Mouse (Mus musculus) midbrain, embryonic 11.5 days (tissue): ENCODE measurements around the gene St3gal3. TPM values are rescaled to one million over a fixed set of nuclear protein-coding genes. Genes with fewer than 3 reads are reported as not detected.

Experiments
- ATAC-seq: fragments of 200-750 bp; cut with Nextera tagmentation; 2 replicates; pipeline ENCODE4 v1.8.0; 2017; ENCODE audit warnings: moderate TSS enrichment, moderate library complexity; ENCODE audit not compliant: low FRiP score
- DNase-seq: peaks from one replicate; pipeline ENCODE4 v3.0.0; 2015; ENCODE audit warnings: low spot score; ENCODE audit errors: missing footprints
- H3K27ac ChIP-seq: fragments of 300-500 bp; sonication (generic); 2 replicates; pipeline ENCODE4 v1.5.1; 2014; ENCODE audit warnings: low read depth, low read length
- H3K27me3 ChIP-seq: fragments of 300-500 bp; sonication (generic); 2 replicates; pipeline ENCODE4 v1.6.1; 2014; ENCODE audit warnings: mild to moderate bottlenecking, low read length, moderate library complexity, mixed read lengths; ENCODE audit not compliant: control insufficient read depth, insufficient read depth
- H3K36me3 ChIP-seq: fragments of 300-500 bp; sonication (generic); 2 replicates; pipeline ENCODE4 v1.6.1; 2014; ENCODE audit warnings: mild to moderate bottlenecking, low read length, moderate library complexity, mixed read lengths; ENCODE audit not compliant: control insufficient read depth, insufficient read depth
- H3K4me1 ChIP-seq: fragments of 300-500 bp; sonication (generic); 2 replicates; pipeline ENCODE4 v1.6.1; 2014; ENCODE audit warnings: low read length; ENCODE audit not compliant: control insufficient read depth, insufficient read depth
- H3K4me2 ChIP-seq: fragments of 300-500 bp; sonication (generic); 2 replicates; pipeline ENCODE4 v1.6.1; 2014; ENCODE audit warnings: mild to moderate bottlenecking, moderate library complexity
- H3K4me3 ChIP-seq: fragments of 300-500 bp; sonication (generic); 2 replicates; pipeline ENCODE4 v1.5.1; 2014; ENCODE audit warnings: low read depth, low read length
- H3K9ac ChIP-seq: fragments of 300-500 bp; sonication (generic); 2 replicates; pipeline ENCODE4 v1.6.1; 2014; ENCODE audit warnings: low read length
- H3K9me3 ChIP-seq: fragments of 300-500 bp; sonication (generic); 2 replicates; pipeline ENCODE4 v1.6.1; 2016; ENCODE audit warnings: low read length; ENCODE audit not compliant: control insufficient read depth
- WGBS: fragments of 180-500 bp; shearing (Covaris S2); extraction: QIAGEN DNeasy Blood & Tissue Kit; methylation state at CpG from one replicate; pipeline ENCODE4 v1.1.7; 2014; 5-methylcytosine and 5-hydroxymethylcytosine counted together
- polyA plus RNA-seq: library from polyadenylated mRNA; unstranded; fragments of >200 nt; fragmentation: Nextera tagmentation; extraction: Ambion mirVana; gene quantifications from 2 replicates; pipeline ENCODE4 v1.2.1, GENCODE M21; 2014

The St3gal3 gene
- polyA plus RNA-seq, 1 experiment from 2014 or later: 5.7 TPM

GRCm38 (mm10) chr4:118015636-118016035 is 119.1 kb downstream of the St3gal3 start:
- Histone ChIP-seq H3K9me3 (no peaks in the 10 kb centered on the region), H3K27me3 (no peaks in the 10 kb centered on the region), H3K27ac (no peak overlapping the region), H3K4me1 (peaks cover 2% of the 10 kb centered on the region; the same call in 1 of the 2 replicates), H3K4me2 (no peak overlapping the region), H3K4me3 (no peak overlapping the region), H3K9ac (no peak overlapping the region), H3K36me3 (no peaks in the 10 kb centered on the region)
- ATAC-seq: peak; percentile 33; the same call in 1 of the 2 replicates
- DNase-seq: peak; percentile 54
- WGBS: 68% methylated on average over 6 of the region's 6 CpGs

DNA sequence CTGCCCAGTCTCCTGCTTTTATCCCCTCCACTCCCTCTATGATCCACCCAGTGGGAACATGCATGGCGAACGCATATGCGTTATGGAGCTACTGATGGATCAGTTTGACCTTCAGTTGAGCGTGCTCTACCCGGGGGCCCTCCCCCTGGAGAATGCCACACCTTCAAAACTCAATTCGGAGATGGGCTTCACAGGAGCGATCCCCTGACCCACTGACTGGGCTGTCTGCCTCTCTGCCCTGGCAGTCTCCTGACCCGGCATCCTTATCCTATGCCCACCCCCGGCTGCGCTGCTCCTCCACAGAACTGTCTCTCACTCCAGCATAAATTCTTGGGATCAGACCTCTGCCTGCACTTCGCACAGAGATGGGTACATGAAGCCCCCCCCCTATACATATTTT is 119.6 kb downstream of the St3gal3 start:
- H3K4me3 ChIP-seq: no peak overlapping the region
- peak; percentile 56 for DNase-seq
- no peak for ATAC-seq
- no peak overlapping the region for H3K27ac ChIP-seq
- no peaks in the 10 kb centered on the region for H3K27me3 ChIP-seq
- H3K4me2 ChIP-seq: no peak overlapping the region
- H3K4me1 ChIP-seq: peaks cover 2% of the 10 kb centered on the region; the same call in 1 of the 2 replicates
- WGBS: 96% methylated on average over 11 of the region's 11 CpGs
- H3K36me3 ChIP-seq: no peaks in the 10 kb centered on the region
- H3K9me3 ChIP-seq: no peaks in the 10 kb centered on the region
- H3K9ac ChIP-seq: no peak overlapping the region

DNA sequence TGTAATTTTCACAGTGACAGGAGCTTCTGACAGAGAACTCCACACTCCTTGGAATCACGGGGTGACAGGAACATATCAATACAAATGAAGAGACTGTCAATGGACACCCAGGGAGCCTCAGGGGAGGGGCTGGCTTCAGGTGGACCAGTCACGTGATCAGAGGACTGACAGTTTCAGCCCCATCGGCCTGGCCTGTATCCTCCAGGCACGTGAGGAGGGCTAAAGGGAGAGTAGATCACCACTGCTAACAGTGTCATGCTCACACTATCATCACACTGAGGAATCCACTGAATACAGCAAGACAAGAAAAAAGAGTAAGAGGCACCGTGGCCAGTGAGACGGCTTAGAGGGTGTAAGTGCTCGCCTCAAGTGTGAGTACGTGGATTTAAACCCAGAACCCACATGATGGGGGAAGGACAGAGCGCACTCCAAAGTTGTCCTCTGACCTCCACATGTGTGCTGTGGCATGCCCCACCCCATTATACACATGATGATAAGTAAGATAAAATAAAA is 124.0 kb downstream of the St3gal3 start:
- Histone ChIP-seq H3K9ac (no peak overlapping the region), H3K4me2 (no peak overlapping the region), H3K4me1 (no peaks in the 10 kb centered on the region), H3K36me3 (no peaks in the 10 kb centered on the region), H3K4me3 (no peak overlapping the region), H3K27me3 (no peaks in the 10 kb centered on the region), H3K9me3 (no peaks in the 10 kb centered on the region), H3K27ac (no peak overlapping the region)
- 78% methylated on average over 9 of the region's 9 CpGs for WGBS
- peak; percentile 73 for DNase-seq
- no peak for ATAC-seq

GRCm38 (mm10) chr4:118008433-118009033 is 126.2 kb downstream of the St3gal3 start:
- H3K27me3 ChIP-seq: no peaks in the 10 kb centered on the region
- 82% methylated on average over 6 of the region's 6 CpGs for WGBS

GRCm38 (mm10) chr4:118001355-118001754 is 133.4 kb downstream of the St3gal3 start:
- Histone ChIP-seq H3K4me1 (peaks cover 9% of the 10 kb centered on the region; the same call in 1 of the 2 replicates), H3K9me3 (no peaks in the 10 kb centered on the region), H3K27me3 (no peaks in the 10 kb centered on the region), H3K4me2 (no peak overlapping the region), H3K36me3 (no peaks in the 10 kb centered on the region), H3K4me3 (no peak overlapping the region), H3K27ac (no peak overlapping the region), H3K9ac (no peak overlapping the region)
- WGBS: 81% methylated on average over 10 of the region's 10 CpGs
- DNase-seq (no peak), ATAC-seq (no peak)

More at GRCm38 (mm10) chr4:118008433-118009033, 126.2 kb downstream of the St3gal3 start:
- H3K4me1 ChIP-seq: no peaks in the 10 kb centered on the region
- no peaks in the 10 kb centered on the region for H3K36me3 ChIP-seq
- no peak for ATAC-seq
- no peak overlapping the region for H3K4me2 ChIP-seq
- peak; percentile 81 for DNase-seq
- no peak overlapping the region for H3K27ac ChIP-seq
- no peaks in the 10 kb centered on the region for H3K9me3 ChIP-seq
- H3K4me3 ChIP-seq: no peak overlapping the region
- H3K9ac ChIP-seq: no peak overlapping the region

DNA sequence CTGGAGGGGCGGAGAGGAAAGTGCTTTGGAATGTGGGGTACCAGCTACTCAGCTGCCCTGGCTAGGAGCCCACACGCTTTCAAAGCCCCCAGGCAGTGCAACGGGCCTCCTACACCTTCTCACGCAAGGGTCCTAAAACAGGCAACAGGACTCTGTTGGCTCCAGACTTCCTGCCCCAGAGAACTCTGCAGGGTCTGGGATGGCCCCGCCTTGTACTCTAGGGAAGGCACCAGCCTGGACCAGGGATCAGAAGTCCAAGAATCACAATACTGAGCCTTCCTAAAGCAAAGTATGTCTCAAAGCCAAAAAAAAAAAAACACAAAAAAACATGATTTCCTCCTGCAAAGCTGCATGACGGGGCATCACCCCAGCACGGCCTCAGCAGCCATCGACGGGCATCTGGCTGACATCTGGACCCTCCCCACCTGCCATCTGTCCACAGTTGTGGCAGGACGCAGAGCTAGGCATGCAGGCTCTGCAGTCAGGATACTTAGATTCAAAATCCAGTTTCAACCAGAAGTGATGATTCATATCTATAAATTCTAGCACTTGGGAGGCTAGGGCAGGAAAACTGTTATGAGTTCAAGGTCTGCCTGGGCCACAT is 134.0 kb downstream of the St3gal3 start:
- Histone ChIP-seq H3K9ac (no peak overlapping the region), H3K4me3 (no peak overlapping the region), H3K4me1 (peaks cover 9% of the 10 kb centered on the region; the same call in 1 of the 2 replicates), H3K4me2 (no peak overlapping the region), H3K36me3 (no peaks in the 10 kb centered on the region), H3K27ac (no peak overlapping the region), H3K27me3 (no peaks in the 10 kb centered on the region), H3K9me3 (no peaks in the 10 kb centered on the region)
- no peak for DNase-seq
- WGBS: 72% methylated on average over 10 of the region's 10 CpGs
- no peak for ATAC-seq

DNA sequence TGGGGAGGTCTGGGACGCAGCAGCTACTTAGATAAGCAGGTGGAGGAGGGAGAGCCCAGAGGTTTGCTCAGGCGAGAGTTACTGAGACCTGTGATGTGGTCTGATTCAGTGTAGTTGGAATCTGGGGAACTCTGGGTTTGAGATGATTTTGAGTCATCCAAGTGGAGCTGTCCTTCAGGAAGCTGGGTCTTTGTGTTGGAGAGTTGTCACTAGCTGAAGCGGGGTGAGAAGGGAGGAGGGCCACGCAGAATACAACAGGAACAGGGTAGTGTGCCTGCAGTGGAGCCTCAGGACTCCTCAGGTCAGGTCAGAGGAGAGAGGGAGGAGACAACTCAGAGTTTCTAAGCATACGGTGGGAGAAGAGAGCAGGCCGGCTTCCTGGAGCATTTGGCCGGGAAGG is 134.8 kb downstream of the St3gal3 start:
- DNase-seq: no peak
- H3K4me3 ChIP-seq: no peak overlapping the region
- 75% methylated on average over 7 of the region's 7 CpGs for WGBS
- no peak overlapping the region for H3K4me2 ChIP-seq
- no peak overlapping the region for H3K27ac ChIP-seq
- no peak for ATAC-seq
- no peaks in the 10 kb centered on the region for H3K27me3 ChIP-seq
- no peaks in the 10 kb centered on the region for H3K9me3 ChIP-seq
- H3K36me3 ChIP-seq: no peaks in the 10 kb centered on the region
- H3K9ac ChIP-seq: no peak overlapping the region
- peaks cover 9% of the 10 kb centered on the region; the same call in 1 of the 2 replicates for H3K4me1 ChIP-seq

- no peak overlapping the region for H3K27ac ChIP-seq
- ATAC-seq (no peak), DNase-seq (peak; percentile 73)
- no peaks in the 10 kb centered on the region for H3K9me3 ChIP-seq
- no peak overlapping the region; the same call in 1 of the 2 replicates for H3K4me2 ChIP-seq
- peaks cover 9% of the 10 kb centered on the region; the same call in 1 of the 2 replicates for H3K4me1 ChIP-seq
- no peak overlapping the region for H3K9ac ChIP-seq
- no peaks in the 10 kb centered on the region for H3K27me3 ChIP-seq
- 17% methylated on average over 20 of the region's 20 CpGs for WGBS
- H3K4me3 ChIP-seq: no peak overlapping the region
- no peaks in the 10 kb centered on the region for H3K36me3 ChIP-seq
Observed at GRCm38 (mm10) chr4:117997381-117998269, 137.1 kb downstream of the St3gal3 start.
